Mouse (Mus musculus) megakaryocyte, embryonic 14.5 days (primary cell): ENCODE results near the gene A130010J15Rik.

Source experiments
- FLI1 ChIP-seq: IDR thresholded peaks from 2 replicates; pipeline ENCODE4 v1.6.1; 2012; ENCODE audit warnings: low read length, inconsistent platforms, mixed read lengths
- GATA1 ChIP-seq: IDR thresholded peaks from 3 replicates; pipeline ENCODE4 v1.6.1; 2012; ENCODE audit warnings: mixed read lengths, low read length, inconsistent platforms, borderline replicate concordance

DNA sequence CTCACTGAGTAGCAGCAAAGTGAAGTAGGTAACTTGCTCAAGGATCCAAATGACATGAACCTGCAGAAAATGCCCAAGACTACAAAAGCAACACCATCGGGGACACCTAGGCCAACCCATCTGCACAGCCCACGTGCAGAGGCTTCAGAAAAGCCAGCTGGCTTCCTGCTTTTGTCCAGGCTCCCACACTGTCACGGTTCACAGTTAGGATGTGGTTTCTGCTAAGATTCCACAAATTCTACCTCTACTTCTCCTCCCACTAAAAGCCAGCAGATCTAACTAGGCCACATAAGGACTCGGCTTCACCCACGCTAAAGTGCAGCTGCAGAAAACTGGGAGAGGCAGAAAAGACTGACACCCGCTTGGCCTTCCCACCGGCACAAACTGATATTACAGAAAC is 45.1 kb upstream of the A130010J15Rik start:
- TF ChIP-seq GATA1: no peak
- no peak for TF ChIP-seq FLI1
